Mouse (Mus musculus): ENCODE results near the gene Ssbp3. TPM values are rescaled to one million over a fixed set of nuclear protein-coding genes. Genes with fewer than 3 reads are reported as not detected.
A peak's percentile ranks its signal among the peaks of the same experiment; 100 is the strongest.

The Ssbp3 gene
- polyA plus RNA-seq, 1 experiment from 2014 or later, result 190 TPM

- H3K27ac ChIP-seq, result peak within 1 kb of the TSS; percentile 52; the same call in 1 of the 2 replicates
- WGBS, result under 1% methylated on average over 60 of the region's 60 CpGs
These were observed 156.0 kb downstream of the Ssbp3 start, which contains the start of the genes Mrpl37 and Cyb5rl for GRCm38 (mm10) chr4:107066252-107067124. Gene Mrpl37 (minus strand): TSS chr4:107066868. Gene Cyb5rl (plus strand): TSS chr4:107066988.

DNA sequence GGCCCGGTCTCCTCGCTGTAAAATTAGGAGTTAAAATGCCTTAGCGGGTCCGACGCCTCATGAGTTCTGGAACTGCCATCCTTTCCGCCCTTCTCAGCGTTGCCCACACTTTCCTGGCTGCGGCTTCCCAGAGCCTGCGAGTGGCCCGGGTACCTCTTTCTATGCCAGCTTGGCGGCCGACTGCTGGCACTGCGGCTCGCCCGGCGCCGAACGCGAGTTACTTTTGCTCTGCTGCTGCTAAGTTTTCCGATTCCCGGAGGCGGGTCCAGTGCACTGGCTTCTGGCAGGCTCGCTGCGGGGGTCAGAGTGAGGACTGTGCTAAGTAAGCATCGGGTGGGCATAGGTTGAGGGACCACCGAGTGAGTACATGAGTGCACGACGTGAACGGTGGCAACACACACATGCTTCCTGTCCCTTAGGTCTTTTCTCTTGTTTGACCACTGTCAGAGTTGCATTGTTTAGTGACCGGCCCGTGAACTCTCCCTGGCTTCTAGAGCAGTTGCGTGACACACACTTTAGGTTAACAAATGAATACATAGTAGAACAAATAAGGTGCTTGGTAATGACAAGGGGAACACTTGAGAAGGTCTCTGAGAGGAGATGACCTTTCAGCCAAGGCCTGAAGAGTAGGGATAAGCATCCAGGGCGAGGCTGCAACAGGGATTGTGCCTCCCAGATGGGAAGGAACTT lies 156.8 kb downstream of the Ssbp3 start:
- Histone ChIP-seq H3K4me3 (peak overlapping the region; percentile 86), H3K27ac (0 out of 2 replicates have a peak overlapping the region, but pooled peaks have one; percentile 28), H3K4me2 (peak overlapping the region; percentile 98), H3K36me3 (peaks cover 28% of the 10 kb centered on the region), H3K9ac (peak overlapping the region; percentile 82), H3K4me1 (peaks cover 18% of the 10 kb centered on the region), H3K9me3 (no peaks in the 10 kb centered on the region), H3K27me3 (no peaks in the 10 kb centered on the region)
- 4% methylated on average over 33 of the region's 33 CpGs for WGBS
- ATAC-seq (ENCODE audit: insufficient number of reproducible peaks, insufficient read depth, low FRiP score, low TSS enrichment, low read depth), result 0 out of 2 replicates have a peak, but pooled peaks have one; percentile 2

More at GRCm38 (mm10) chr4:107066252-107067124, 156.0 kb downstream of the Ssbp3 start, which contains the start of the genes Mrpl37 and Cyb5rl:
- peak; percentile 99 for ATAC-seq (ENCODE audit: insufficient number of reproducible peaks, insufficient read depth, low FRiP score, low TSS enrichment, low read depth)
- Histone ChIP-seq H3K4me2 (peak within 1 kb of the TSS; percentile 98), H3K4me1 (peaks cover 18% of the 10 kb centered on the region), H3K9ac (peak within 1 kb of the TSS; percentile 90), H3K4me3 (peak within 1 kb of the TSS; percentile 86), H3K9me3 (no peaks in the 10 kb centered on the region), H3K27me3 (no peaks in the 10 kb centered on the region), H3K36me3 (peaks cover 36% of the 10 kb centered on the region)

DNA sequence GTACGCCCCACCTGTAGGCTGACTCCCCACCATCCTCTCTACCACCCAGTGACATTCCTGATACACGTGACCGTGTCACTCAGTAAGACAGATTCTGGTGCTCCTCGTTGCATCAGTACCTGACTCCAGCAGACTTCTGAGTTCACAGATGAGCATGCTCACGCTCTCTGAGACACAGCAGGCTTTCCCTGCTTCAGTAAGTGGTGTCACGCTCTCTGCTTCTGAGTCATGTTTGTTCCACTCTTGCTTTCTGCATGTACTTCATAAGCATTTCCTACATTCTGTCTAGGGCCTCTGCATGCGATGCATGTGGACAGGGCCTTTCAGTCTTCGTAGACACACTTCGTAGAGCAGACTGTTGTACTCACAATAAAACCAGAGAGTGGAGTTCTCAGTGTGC lies 161.8 kb downstream of the Ssbp3 start:
- no peaks in the 10 kb centered on the region for H3K27me3 ChIP-seq
- H3K4me3 ChIP-seq, result no peak overlapping the region
- H3K36me3 ChIP-seq, result no peaks in the 10 kb centered on the region
- no peak overlapping the region for H3K9ac ChIP-seq
- no peak overlapping the region for H3K27ac ChIP-seq
- H3K9me3 ChIP-seq, result no peaks in the 10 kb centered on the region
- WGBS, result 81% methylated on average over 9 of the region's 9 CpGs
- ATAC-seq (ENCODE audit: insufficient number of reproducible peaks, insufficient read depth, low FRiP score, low TSS enrichment, low read depth), result no peak
- H3K4me2 ChIP-seq, result no peak overlapping the region
- peaks cover 6% of the 10 kb centered on the region for H3K4me1 ChIP-seq

GRCm38 (mm10) chr4:107075456-107075855 lies 165.0 kb downstream of the Ssbp3 start:
- no peaks in the 10 kb centered on the region for H3K9me3 ChIP-seq
- WGBS, result 66% methylated on average over 5 of the region's 5 CpGs
- H3K4me1 ChIP-seq, result peaks cover 9% of the 10 kb centered on the region; the same call in 1 of the 2 replicates
- ATAC-seq (ENCODE audit: insufficient number of reproducible peaks, insufficient read depth, low FRiP score, low TSS enrichment, low read depth), result no peak
- H3K36me3 ChIP-seq, result no peaks in the 10 kb centered on the region
- H3K27ac ChIP-seq, result no peak overlapping the region
- H3K9ac ChIP-seq, result no peak overlapping the region
- no peaks in the 10 kb centered on the region for H3K27me3 ChIP-seq
- H3K4me2 ChIP-seq, result no peak overlapping the region
- H3K4me3 ChIP-seq, result no peak overlapping the region

- Histone ChIP-seq H3K27me3 (no peaks in the 10 kb centered on the region), H3K4me3 (no peak overlapping the region), H3K4me1 (peaks cover 11% of the 10 kb centered on the region; the same call in 1 of the 2 replicates), H3K9me3 (no peaks in the 10 kb centered on the region), H3K27ac (no peak overlapping the region), H3K4me2 (no peak overlapping the region), H3K36me3 (no peaks in the 10 kb centered on the region), H3K9ac (no peak overlapping the region)
- WGBS, result 86% methylated on average over 4 of the region's 4 CpGs
- 0 out of 2 replicates have a peak, but pooled peaks have one; percentile 20 for ATAC-seq (ENCODE audit: insufficient number of reproducible peaks, insufficient read depth, low FRiP score, low TSS enrichment, low read depth)
These were observed 168.4 kb downstream of the Ssbp3 start for GRCm38 (mm10) chr4:107078894-107079293.

DNA sequence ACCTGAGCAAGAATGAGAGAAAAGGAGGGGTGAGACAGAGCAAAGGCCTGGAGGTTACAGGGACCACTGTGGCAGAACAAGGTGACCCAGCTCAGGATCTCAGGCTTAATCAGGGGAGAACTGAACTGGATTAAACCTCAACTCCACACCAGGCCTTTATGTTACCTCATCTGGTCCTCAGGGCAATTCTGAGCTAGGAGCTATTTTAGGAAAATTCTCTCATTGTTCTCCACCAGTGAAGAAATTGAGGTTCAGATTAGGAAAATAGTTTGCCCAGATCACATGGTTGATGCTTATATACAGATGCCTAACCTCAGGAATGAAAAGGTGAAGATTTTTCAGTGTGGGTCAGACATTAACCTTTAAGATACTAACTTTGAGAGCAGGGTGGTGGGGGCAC lies 169.2 kb downstream of the Ssbp3 start:
- Histone ChIP-seq H3K9ac (no peak overlapping the region), H3K4me2 (no peak overlapping the region), H3K4me1 (peaks cover 17% of the 10 kb centered on the region), H3K9me3 (no peaks in the 10 kb centered on the region), H3K27me3 (no peaks in the 10 kb centered on the region), H3K36me3 (no peaks in the 10 kb centered on the region), H3K4me3 (no peak overlapping the region), H3K27ac (no peak overlapping the region)
- ATAC-seq (ENCODE audit: insufficient number of reproducible peaks, insufficient read depth, low FRiP score, low TSS enrichment, low read depth), result no peak

- Histone ChIP-seq H3K4me1 (peaks cover 25% of the 10 kb centered on the region), H3K9ac (no peak overlapping the region), H3K27ac (no peak overlapping the region), H3K9me3 (no peaks in the 10 kb centered on the region), H3K36me3 (no peaks in the 10 kb centered on the region), H3K4me3 (no peak overlapping the region), H3K4me2 (no peak overlapping the region), H3K27me3 (no peaks in the 10 kb centered on the region)
- WGBS, result 82% methylated on average over 3 of the region's 3 CpGs
- no peak for ATAC-seq (ENCODE audit: insufficient number of reproducible peaks, insufficient read depth, low FRiP score, low TSS enrichment, low read depth)
These were observed 171.7 kb downstream of the Ssbp3 start for GRCm38 (mm10) chr4:107082185-107082584.

- H3K9me3 ChIP-seq, result no peaks in the 10 kb centered on the region
- H3K4me1 ChIP-seq, result peaks cover 25% of the 10 kb centered on the region
- WGBS, result 94% methylated on average over 4 of the region's 4 CpGs
- no peaks in the 10 kb centered on the region for H3K27me3 ChIP-seq
- no peak overlapping the region for H3K4me3 ChIP-seq
- no peak for ATAC-seq (ENCODE audit: insufficient number of reproducible peaks, insufficient read depth, low FRiP score, low TSS enrichment, low read depth)
- H3K36me3 ChIP-seq, result no peaks in the 10 kb centered on the region
- H3K27ac ChIP-seq, result no peak overlapping the region
- no peak overlapping the region for H3K4me2 ChIP-seq
- H3K9ac ChIP-seq, result no peak overlapping the region
These were observed 172.6 kb downstream of the Ssbp3 start for GRCm38 (mm10) chr4:107083126-107083525.

- no peak overlapping the region for H3K4me3 ChIP-seq
- H3K4me2 ChIP-seq, result no peak overlapping the region
- no peak for ATAC-seq (ENCODE audit: insufficient number of reproducible peaks, insufficient read depth, low FRiP score, low TSS enrichment, low read depth)
- peaks cover 21% of the 10 kb centered on the region for H3K4me1 ChIP-seq
- no peak overlapping the region for H3K27ac ChIP-seq
- WGBS, result 48% methylated on average over 1 of the region's 1 CpGs
- no peaks in the 10 kb centered on the region for H3K36me3 ChIP-seq
- H3K9ac ChIP-seq, result no peak overlapping the region
- H3K27me3 ChIP-seq, result no peaks in the 10 kb centered on the region
- H3K9me3 ChIP-seq, result no peaks in the 10 kb centered on the region
These were observed 173.8 kb downstream of the Ssbp3 start for GRCm38 (mm10) chr4:107084343-107084742.

- Histone ChIP-seq H3K27ac (no peak overlapping the region), H3K4me2 (no peak overlapping the region)
These were observed 174.4 kb downstream of the Ssbp3 start for GRCm38 (mm10) chr4:107084858-107085257.

GRCm38 (mm10) chr4:107091696-107092095 lies 181.2 kb downstream of the Ssbp3 start:
- Histone ChIP-seq H3K4me3 (no peak overlapping the region), H3K27me3 (no peaks in the 10 kb centered on the region), H3K4me1 (peaks cover 18% of the 10 kb centered on the region), H3K27ac (no peak overlapping the region), H3K36me3 (no peaks in the 10 kb centered on the region), H3K9me3 (no peaks in the 10 kb centered on the region), H3K9ac (no peak overlapping the region), H3K4me2 (no peak overlapping the region)
- WGBS, result 80% methylated on average over 14 of the region's 14 CpGs
- no peak for ATAC-seq (ENCODE audit: insufficient number of reproducible peaks, insufficient read depth, low FRiP score, low TSS enrichment, low read depth)

More at GRCm38 (mm10) chr4:107084858-107085257, 174.4 kb downstream of the Ssbp3 start:
- Histone ChIP-seq H3K4me1 (peaks cover 18% of the 10 kb centered on the region), H3K4me3 (no peak overlapping the region), H3K9me3 (no peaks in the 10 kb centered on the region), H3K27me3 (no peaks in the 10 kb centered on the region), H3K36me3 (no peaks in the 10 kb centered on the region), H3K9ac (no peak overlapping the region)
- ATAC-seq (ENCODE audit: insufficient number of reproducible peaks, insufficient read depth, low FRiP score, low TSS enrichment, low read depth), result peak; percentile 57
- WGBS, result 9% methylated on average over 6 of the region's 6 CpGs

All from embryonic facial prominence, embryonic 13.5 days (tissue).